Mouse (Mus musculus) stomach, embryonic 15.5 days (tissue): Measurements from ENCODE around the gene Fbxo46. TPM values are rescaled to one million over a fixed set of nuclear protein-coding genes. Genes with fewer than 3 reads are reported as not detected.
"Not testable (repeated sequence)": the region's sequence is repeated elsewhere in the genome, so short reads cannot be mapped to it uniquely, and the experiment has no call there.

ENCODE experiments used
- ATAC-seq: fragments of 200-750 bp; cut with Nextera tagmentation; 2 replicates; pipeline ENCODE4 v1.8.0; 2017; ENCODE audit warnings: low read depth, moderate number of reproducible peaks, moderate TSS enrichment; ENCODE audit not compliant: insufficient read depth, low FRiP score
- H3K27ac ChIP-seq: fragments of 300-500 bp; sonication (generic); 2 replicates; pipeline ENCODE4 v1.5.1; 2015; ENCODE audit warnings: mild to moderate bottlenecking, inconsistent platforms
- H3K27me3 ChIP-seq: fragments of 300-500 bp; sonication (generic); replicated peaks from 2 replicates; pipeline ENCODE4 v1.6.1; 2015; ENCODE audit warnings: inconsistent platforms
- H3K36me3 ChIP-seq: fragments of 300-500 bp; sonication (generic); 2 replicates; pipeline ENCODE4 v1.6.1; 2015; ENCODE audit warnings: inconsistent platforms
- H3K4me1 ChIP-seq: fragments of 300-500 bp; sonication (generic); 2 replicates; pipeline ENCODE4 v1.6.1; 2015; ENCODE audit warnings: inconsistent platforms
- H3K4me2 ChIP-seq: fragments of 300-500 bp; sonication (generic); 2 replicates; pipeline ENCODE4 v1.6.1; 2015; ENCODE audit warnings: mild to moderate bottlenecking, inconsistent platforms
- H3K4me3 ChIP-seq: fragments of 300-500 bp; sonication (generic); replicated peaks from 2 replicates; pipeline ENCODE4 v1.5.1; 2015; ENCODE audit warnings: inconsistent platforms
- H3K9ac ChIP-seq: fragments of 300-500 bp; sonication (generic); 2 replicates; pipeline ENCODE4 v1.6.1; 2015; ENCODE audit warnings: inconsistent platforms
- H3K9me3 ChIP-seq: fragments of 300-500 bp; sonication (generic); 2 replicates; pipeline ENCODE4 v1.6.1; 2016; ENCODE audit warnings: inconsistent platforms
- WGBS: fragments of 180-500 bp; shearing (Covaris S2); methylation state at CpG from one replicate; pipeline ENCODE4 v1.1.7; 2015; 5-methylcytosine and 5-hydroxymethylcytosine counted together
- polyA plus RNA-seq: library from polyadenylated mRNA; unstranded; fragments of >200 nt; fragmentation: Nextera tagmentation; extraction: Ambion mirVana; gene quantifications from 2 replicates; pipeline ENCODE4 v1.2.1, GENCODE M21; 2015

Gene Fbxo46
- 11.6 and 12.8 TPM in 2 replicates for polyA plus RNA-seq

GRCm38 (mm10) chr7:19119631-19120429 lies at the start of gene Fbxo46:
TSS of gene Fbxo46 (plus strand) at chr7:19119859.
- no peaks in the 10 kb centered on the region for H3K27me3 ChIP-seq
- WGBS: 2% methylated on average over 34 of the region's 34 CpGs
- peak within 1 kb of the TSS; percentile 68 for H3K4me3 ChIP-seq
- peaks cover 23% of the 10 kb centered on the region for H3K4me1 ChIP-seq
- H3K36me3 ChIP-seq: no peaks in the 10 kb centered on the region
- ATAC-seq: peak; percentile 95
- H3K9ac ChIP-seq: peak within 1 kb of the TSS; percentile 76
- peak within 1 kb of the TSS; percentile 84 for H3K4me2 ChIP-seq
- H3K27ac ChIP-seq: 0 out of 2 replicates have a peak within 1 kb of the TSS, but pooled peaks have one; percentile 40
- no peaks in the 10 kb centered on the region; the same call in 1 of the 2 replicates for H3K9me3 ChIP-seq

GRCm38 (mm10) chr7:19071024-19071423 lies 48.6 kb upstream of the Fbxo46 start:
- H3K27me3 ChIP-seq: peaks cover 14% of the 10 kb centered on the region
- not testable (repeated sequence) for ATAC-seq, H3K4me2 ChIP-seq, H3K36me3 ChIP-seq, H3K4me3 ChIP-seq, H3K27ac ChIP-seq, H3K9me3 ChIP-seq, H3K9ac ChIP-seq, H3K4me1 ChIP-seq
- WGBS: 44% methylated on average over 3 of the region's 3 CpGs

- WGBS: 74% methylated on average over 9 of the region's 9 CpGs
- Histone ChIP-seq H3K27ac (no peak overlapping the region), H3K9ac (no peak overlapping the region)
Measured at GRCm38 (mm10) chr7:19073504-19073903, 46.2 kb upstream of the Fbxo46 start.

GRCm38 (mm10) chr7:19074494-19074893 lies 45.2 kb upstream of the Fbxo46 start:
- Histone ChIP-seq H3K4me1 (peaks cover 20% of the 10 kb centered on the region), H3K9ac (no peak overlapping the region), H3K4me3 (no peak overlapping the region), H3K9me3 (no peaks in the 10 kb centered on the region), H3K36me3 (peaks cover 13% of the 10 kb centered on the region), H3K27ac (no peak overlapping the region), H3K27me3 (no peaks in the 10 kb centered on the region), H3K4me2 (no peak overlapping the region)
- ATAC-seq: no peak
- 90% methylated on average over 6 of the region's 6 CpGs for WGBS

More at GRCm38 (mm10) chr7:19073504-19073903, 46.2 kb upstream of the Fbxo46 start:
- H3K4me1 ChIP-seq: peaks cover 20% of the 10 kb centered on the region
- no peak overlapping the region for H3K4me3 ChIP-seq
- no peaks in the 10 kb centered on the region for H3K9me3 ChIP-seq
- H3K27me3 ChIP-seq: no peaks in the 10 kb centered on the region
- H3K4me2 ChIP-seq: no peak overlapping the region
- no peak for ATAC-seq
- H3K36me3 ChIP-seq: peaks cover 6% of the 10 kb centered on the region

- peak overlapping the region; percentile 66 for H3K4me3 ChIP-seq
- H3K36me3 ChIP-seq: peaks cover 19% of the 10 kb centered on the region
- H3K9ac ChIP-seq: no peak overlapping the region
- no peaks in the 10 kb centered on the region for H3K9me3 ChIP-seq
- H3K27ac ChIP-seq: no peak overlapping the region
- WGBS: 46% methylated on average over 5 of the region's 5 CpGs
- H3K27me3 ChIP-seq: no peaks in the 10 kb centered on the region
- H3K4me2 ChIP-seq: peak overlapping the region; percentile 80
- ATAC-seq: no peak
- peaks cover 20% of the 10 kb centered on the region for H3K4me1 ChIP-seq
Measured at GRCm38 (mm10) chr7:19075231-19075630, 44.4 kb upstream of the Fbxo46 start.

- Histone ChIP-seq H3K27ac (peak within 1 kb of the TSS; percentile 73), H3K4me3 (peak within 1 kb of the TSS; percentile 66), H3K9me3 (no peaks in the 10 kb centered on the region), H3K4me1 (peaks cover 20% of the 10 kb centered on the region), H3K27me3 (no peaks in the 10 kb centered on the region), H3K36me3 (peaks cover 26% of the 10 kb centered on the region), H3K4me2 (peak within 1 kb of the TSS; percentile 80), H3K9ac (peak within 1 kb of the TSS; percentile 93)
- ATAC-seq: peak; percentile 96
- WGBS: 1% methylated on average over 83 of the region's 91 CpGs
Measured at GRCm38 (mm10) chr7:19075723-19076585, 43.7 kb upstream of the Fbxo46 start, which contains the start of gene Dmwd. TSS of gene Dmwd (plus strand) at chr7:19076227.

GRCm38 (mm10) chr7:19076586-19076991 lies 43.1 kb upstream of the Fbxo46 start:
- peak overlapping the region; percentile 80 for H3K4me2 ChIP-seq
- H3K36me3 ChIP-seq: peaks cover 33% of the 10 kb centered on the region
- 0 out of 2 replicates have a peak, but pooled peaks have one; percentile 10 for ATAC-seq
- no peaks in the 10 kb centered on the region for H3K27me3 ChIP-seq
- under 1% methylated on average over 22 of the region's 22 CpGs for WGBS
- peaks cover 22% of the 10 kb centered on the region for H3K4me1 ChIP-seq
- H3K4me3 ChIP-seq: peak overlapping the region; percentile 66
- H3K9me3 ChIP-seq: no peaks in the 10 kb centered on the region
- H3K9ac ChIP-seq: peak overlapping the region; percentile 93
- H3K27ac ChIP-seq: peak overlapping the region; percentile 73

- H3K9ac ChIP-seq: no peak overlapping the region
Measured at GRCm38 (mm10) chr7:19077761-19078160, 41.9 kb upstream of the Fbxo46 start.

GRCm38 (mm10) chr7:19078732-19079131 lies 40.9 kb upstream of the Fbxo46 start:
- Histone ChIP-seq H3K4me2 (no peak overlapping the region), H3K36me3 (peaks cover 37% of the 10 kb centered on the region), H3K4me1 (peaks cover 44% of the 10 kb centered on the region), H3K4me3 (no peak overlapping the region), H3K27me3 (no peaks in the 10 kb centered on the region), H3K27ac (no peak overlapping the region), H3K9ac (no peak overlapping the region), H3K9me3 (no peaks in the 10 kb centered on the region)
- ATAC-seq: no peak
- 81% methylated on average over 3 of the region's 3 CpGs for WGBS

More at GRCm38 (mm10) chr7:19077761-19078160, 41.9 kb upstream of the Fbxo46 start:
- H3K9me3 ChIP-seq: no peaks in the 10 kb centered on the region
- H3K36me3 ChIP-seq: peaks cover 37% of the 10 kb centered on the region
- no peaks in the 10 kb centered on the region for H3K27me3 ChIP-seq
- ATAC-seq: no peak
- WGBS: 70% methylated on average over 14 of the region's 14 CpGs
- H3K4me1 ChIP-seq: peaks cover 34% of the 10 kb centered on the region
- H3K27ac ChIP-seq: no peak overlapping the region
- peak overlapping the region; percentile 66; the same call in 1 of the 2 replicates for H3K4me3 ChIP-seq
- H3K4me2 ChIP-seq: peak overlapping the region; percentile 80

GRCm38 (mm10) chr7:19080451-19080950 lies 39.2 kb upstream of the Fbxo46 start:
- H3K9me3 ChIP-seq: no peaks in the 10 kb centered on the region
- ATAC-seq: no peak
- peaks cover 58% of the 10 kb centered on the region for H3K4me1 ChIP-seq
- H3K27ac ChIP-seq: no peak overlapping the region
- H3K4me3 ChIP-seq: no peak overlapping the region
- H3K4me2 ChIP-seq: no peak overlapping the region
- peaks cover 37% of the 10 kb centered on the region for H3K36me3 ChIP-seq
- WGBS: 81% methylated on average over 19 of the region's 19 CpGs
- H3K27me3 ChIP-seq: no peaks in the 10 kb centered on the region
- no peak overlapping the region for H3K9ac ChIP-seq

GRCm38 (mm10) chr7:19082171-19082570 lies 37.5 kb upstream of the Fbxo46 start:
- H3K4me1 ChIP-seq: peaks cover 61% of the 10 kb centered on the region
- peaks cover 37% of the 10 kb centered on the region for H3K36me3 ChIP-seq
- ATAC-seq: no peak
- H3K4me2 ChIP-seq: no peak overlapping the region
- H3K9me3 ChIP-seq: no peaks in the 10 kb centered on the region
- no peaks in the 10 kb centered on the region for H3K27me3 ChIP-seq
- H3K9ac ChIP-seq: no peak overlapping the region
- 75% methylated on average over 4 of the region's 4 CpGs for WGBS
- 0 out of 2 replicates have a peak overlapping the region, but pooled peaks have one; percentile 42 for H3K27ac ChIP-seq
- H3K4me3 ChIP-seq: no peak overlapping the region
